Mouse (Mus musculus) hindbrain, postnatal 0 days (tissue): ENCODE measurements around the gene Stk32c. TPM values are rescaled to one million over a fixed set of nuclear protein-coding genes. Genes with fewer than 3 reads are reported as not detected.

Experiments
- ATAC-seq: fragments of 200-750 bp; cut with Nextera tagmentation; 2 replicates; pipeline ENCODE4 v1.8.0; 2017; ENCODE audit warnings: mild to moderate bottlenecking, moderate TSS enrichment, moderate library complexity
- DNase-seq: peaks from one replicate; pipeline ENCODE4 v3.0.0-alpha.2; 2015; ENCODE audit warnings: low spot score
- H3K27ac ChIP-seq: fragments of 300-500 bp; sonication (generic); 2 replicates; pipeline ENCODE4 v1.5.1; 2014; ENCODE audit warnings: mild to moderate bottlenecking
- H3K27me3 ChIP-seq: fragments of 300-500 bp; sonication (generic); 2 replicates; pipeline ENCODE4 v1.6.1; 2014; ENCODE audit warnings: low read length, mixed read lengths; ENCODE audit not compliant: insufficient read depth
- H3K36me3 ChIP-seq: fragments of 300-500 bp; sonication (generic); 2 replicates; pipeline ENCODE4 v1.6.1; 2014; ENCODE audit warnings: low read length, mixed read lengths; ENCODE audit not compliant: insufficient read depth
- H3K4me1 ChIP-seq: fragments of 300-500 bp; sonication (generic); 2 replicates; pipeline ENCODE4 v1.6.1; 2014; ENCODE audit warnings: antibody characterized with exemption, low read length, mixed read lengths; ENCODE audit not compliant: insufficient read depth
- H3K4me2 ChIP-seq: fragments of 300-500 bp; sonication (generic); 2 replicates; pipeline ENCODE4 v1.6.1; 2014; ENCODE audit warnings: low read depth, mild to moderate bottlenecking, low read length, moderate library complexity, mixed read lengths
- H3K4me3 ChIP-seq: fragments of 300-500 bp; sonication (generic); 2 replicates; pipeline ENCODE4 v1.5.1; 2014; ENCODE audit warnings: low read length
- H3K9ac ChIP-seq: fragments of 300-500 bp; sonication (generic); replicated peaks from 2 replicates; pipeline ENCODE4 v1.6.1; 2014; ENCODE audit warnings: mild to moderate bottlenecking, low read length, moderate library complexity, mixed read lengths
- H3K9me3 ChIP-seq: fragments of 300-500 bp; sonication (generic); 2 replicates; pipeline ENCODE4 v1.6.1; 2016; ENCODE audit warnings: low read length, mixed read lengths
- CTCF ChIP-seq: IDR thresholded peaks from 2 replicates; pipeline ENCODE4 v1.5.1; 2016; ENCODE audit warnings: antibody characterized with exemption, control low read depth, low read depth
- WGBS: fragments of 180-500 bp; shearing (Covaris S2); extraction: QIAGEN DNeasy Blood & Tissue Kit; methylation state at CpG from one replicate; pipeline ENCODE4 v1.1.7; 2014; 5-methylcytosine and 5-hydroxymethylcytosine counted together
- polyA plus RNA-seq: library from polyadenylated mRNA; unstranded; fragments of >200 nt; fragmentation: Nextera tagmentation; extraction: Ambion mirVana; gene quantifications from 2 replicates; pipeline ENCODE4 v1.2.1, GENCODE M21; 2015
- total RNA-seq: library from RNA; depleted of rRNA; stranded (reverse); fragments of >200 nt; gene quantifications from 2 replicates; pipeline ENCODE4 v1.2.3, GENCODE M21; 2014

Gene Stk32c
- total and polyA plus RNA-seq, 2 experiments from 2014 or later: 2.0 to 24.7 TPM

GRCm38 (mm10) chr7:139093124-139093523 is 120.0 kb downstream of the Stk32c start:
- H3K4me1 ChIP-seq: peaks cover 2% of the 10 kb centered on the region; the same call in 1 of the 2 replicates
- H3K27ac ChIP-seq: no peak overlapping the region
- no peak for TF ChIP-seq CTCF
- no peak overlapping the region for H3K9ac ChIP-seq
- ATAC-seq (no peak), DNase-seq (no peak)
- H3K4me2 ChIP-seq: no peak overlapping the region
- H3K36me3 ChIP-seq: peaks cover 16% of the 10 kb centered on the region; the same call in 1 of the 2 replicates
- 72% methylated on average over 5 of the region's 5 CpGs for WGBS
- H3K27me3 ChIP-seq: no peaks in the 10 kb centered on the region
- H3K4me3 ChIP-seq: no peak overlapping the region
- no peaks in the 10 kb centered on the region for H3K9me3 ChIP-seq

DNA sequence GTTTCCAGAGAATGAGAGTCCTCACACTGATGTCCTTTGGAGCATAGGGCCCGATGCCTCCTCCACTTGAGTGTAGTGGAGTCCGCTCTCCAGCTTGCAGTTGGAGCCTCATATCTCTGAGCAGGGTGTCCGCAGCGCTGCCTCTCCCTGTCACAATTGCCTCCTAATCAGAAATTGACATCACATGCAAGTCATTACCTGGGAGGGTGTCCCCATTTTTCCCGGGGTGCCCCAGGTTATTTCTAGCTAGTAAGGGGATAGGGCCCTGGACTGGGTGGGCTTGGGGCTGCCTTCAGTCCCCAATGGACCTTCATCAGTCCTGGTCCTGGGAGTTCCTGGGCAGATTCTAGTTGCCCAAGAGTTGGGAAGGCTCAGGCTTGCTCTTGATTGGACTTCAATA is 120.4 kb downstream of the Stk32c start:
- no peak overlapping the region for H3K4me3 ChIP-seq
- over 99% methylated on average over 5 of the region's 5 CpGs for WGBS
- H3K27me3 ChIP-seq: no peaks in the 10 kb centered on the region
- H3K9me3 ChIP-seq: no peaks in the 10 kb centered on the region
- no peak overlapping the region for H3K27ac ChIP-seq
- DNase-seq: no peak
- ATAC-seq: no peak
- no peak overlapping the region for H3K9ac ChIP-seq
- H3K4me1 ChIP-seq: peaks cover 7% of the 10 kb centered on the region
- TF ChIP-seq CTCF: no peak
- H3K4me2 ChIP-seq: no peak overlapping the region
- H3K36me3 ChIP-seq: peaks cover 13% of the 10 kb centered on the region; the same call in 1 of the 2 replicates

GRCm38 (mm10) chr7:139091681-139092080 is 121.4 kb downstream of the Stk32c start:
- no peak for TF ChIP-seq CTCF
- H3K27ac ChIP-seq: no peak overlapping the region
- H3K36me3 ChIP-seq: peaks cover 13% of the 10 kb centered on the region; the same call in 1 of the 2 replicates
- ATAC-seq: no peak
- WGBS: 76% methylated on average over 9 of the region's 9 CpGs
- H3K4me2 ChIP-seq: no peak overlapping the region
- no peaks in the 10 kb centered on the region for H3K9me3 ChIP-seq
- H3K27me3 ChIP-seq: no peaks in the 10 kb centered on the region
- no peak overlapping the region for H3K9ac ChIP-seq
- peaks cover 17% of the 10 kb centered on the region for H3K4me1 ChIP-seq
- no peak for DNase-seq
- H3K4me3 ChIP-seq: no peak overlapping the region

DNA sequence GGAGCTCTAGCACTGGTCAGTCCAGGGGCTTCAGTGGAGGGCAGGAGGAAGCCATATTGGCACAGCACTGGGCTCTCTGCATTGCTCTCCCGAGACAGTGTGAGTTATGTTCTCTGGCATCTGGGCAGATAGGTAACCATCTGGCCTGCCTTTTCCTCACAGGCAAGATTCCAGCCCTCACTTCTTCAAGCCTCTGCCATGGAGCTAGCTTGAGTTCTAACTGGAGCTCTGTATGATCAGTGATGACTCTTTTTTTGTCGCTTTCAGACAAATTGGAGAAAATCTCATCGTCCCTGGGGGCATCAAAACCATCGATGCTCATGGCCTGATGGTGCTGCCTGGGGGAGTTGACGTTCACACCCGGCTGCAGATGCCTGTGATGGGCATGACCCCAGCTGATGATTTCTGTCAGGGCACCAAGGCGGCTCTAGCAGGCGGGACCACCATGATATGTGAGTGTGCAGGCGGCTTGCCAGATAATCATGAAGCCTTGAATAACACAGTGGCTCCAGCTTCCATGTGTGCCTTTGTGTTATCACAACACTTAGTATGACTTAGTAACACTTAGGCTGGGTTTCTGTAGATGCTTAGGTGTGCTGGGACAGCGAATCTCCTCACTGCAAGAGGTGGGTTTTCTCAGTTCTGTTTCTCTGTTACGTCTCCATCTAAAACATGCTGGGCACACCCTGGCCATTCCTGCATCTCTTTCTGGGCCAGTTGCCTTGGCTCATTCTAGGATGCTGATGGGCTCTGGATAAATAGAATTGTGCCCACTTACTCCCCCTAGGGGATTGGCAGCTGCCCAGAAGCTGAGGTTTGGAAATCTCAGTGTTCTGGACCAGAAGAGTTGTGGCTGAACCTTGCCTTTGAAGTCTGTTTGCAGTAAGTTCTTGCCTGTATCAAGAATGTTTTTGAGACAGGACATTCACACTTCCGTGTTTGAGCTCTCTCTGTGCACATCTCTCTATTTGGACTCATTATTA is 122.9 kb downstream of the Stk32c start:
- Histone ChIP-seq H3K36me3 (peaks cover 13% of the 10 kb centered on the region; the same call in 1 of the 2 replicates), H3K4me3 (no peak overlapping the region), H3K4me2 (no peak overlapping the region), H3K27me3 (no peaks in the 10 kb centered on the region), H3K9me3 (no peaks in the 10 kb centered on the region), H3K9ac (no peak overlapping the region), H3K27ac (no peak overlapping the region), H3K4me1 (peaks cover 18% of the 10 kb centered on the region)
- WGBS: 54% methylated on average over 12 of the region's 12 CpGs
- no peak for ATAC-seq
- DNase-seq: peak; percentile 67
- TF ChIP-seq CTCF: peak; percentile 33; the same call in 1 of the 2 replicates

- Histone ChIP-seq H3K4me2 (peak overlapping the region; percentile 86), H3K9me3 (no peaks in the 10 kb centered on the region), H3K27ac (0 out of 2 replicates have a peak overlapping the region, but pooled peaks have one; percentile 84), H3K36me3 (peaks cover 6% of the 10 kb centered on the region; the same call in 1 of the 2 replicates), H3K4me3 (peak overlapping the region; percentile 84; the same call in 1 of the 2 replicates), H3K4me1 (peaks cover 18% of the 10 kb centered on the region), H3K9ac (no peak overlapping the region), H3K27me3 (no peaks in the 10 kb centered on the region)
- WGBS: 35% methylated on average over 2 of the region's 2 CpGs
- DNase-seq: peak; percentile 67
- no peak for ATAC-seq
- TF ChIP-seq CTCF: no peak
These were observed 125.3 kb downstream of the Stk32c start for GRCm38 (mm10) chr7:139087801-139088200.

GRCm38 (mm10) chr7:139086195-139087158 is 126.6 kb downstream of the Stk32c start:
- Histone ChIP-seq H3K4me2 (peak overlapping the region; percentile 86), H3K9me3 (no peaks in the 10 kb centered on the region), H3K4me1 (peaks cover 18% of the 10 kb centered on the region), H3K4me3 (peak overlapping the region; percentile 84), H3K36me3 (no peaks in the 10 kb centered on the region; the same call in 1 of the 2 replicates), H3K27ac (peak overlapping the region; percentile 84), H3K27me3 (no peaks in the 10 kb centered on the region), H3K9ac (peak overlapping the region; percentile 91)
- 1% methylated on average over 61 of the region's 61 CpGs for WGBS
- no peak for TF ChIP-seq CTCF
- peak; percentile 70 for ATAC-seq
- peak; percentile 49 for DNase-seq
